Mouse (Mus musculus): ENCODE results near the gene Rabgef1.
A peak's percentile ranks its signal among the peaks of the same experiment; 100 is the strongest.

The Rabgef1 gene

GRCm38 (mm10) chr5:130171423-130171954 is at the start of gene Rabgef1:
TSS of gene Rabgef1 (plus strand) at chr5:130171798.
- H3K4me3 ChIP-seq (replicated peaks; ENCODE audit: low read length): peak within 1 kb of the TSS; percentile 96
- H3K36me3 ChIP-seq (ENCODE audit: insufficient read depth, low read length): no peaks in the 10 kb centered on the region
- H3K4me1 ChIP-seq (replicated peaks; ENCODE audit: low read depth, low read length): peaks cover 47% of the 10 kb centered on the region
- H3K9me3 ChIP-seq (ENCODE audit: low read length): peaks cover 5% of the 10 kb centered on the region
- no peaks in the 10 kb centered on the region for H3K27me3 ChIP-seq (ENCODE audit: insufficient read depth, low read length)
- no peak for TF ChIP-seq NANOG (IDR thresholded peaks at IDR 0.05; ENCODE audit: borderline replicate concordance, low read length)
- TF ChIP-seq CTCF (conservative IDR thresholded peaks at IDR 0.05; ENCODE audit: low read length): no peak
- TF ChIP-seq POU5F1 (IDR thresholded peaks at IDR 0.05; ENCODE audit: borderline replicate concordance, low read length): no peak

- Histone ChIP-seq H3K4me1 (replicated peaks; ENCODE audit: low read depth, low read length) (peaks cover 36% of the 10 kb centered on the region), H3K36me3 (ENCODE audit: insufficient read depth, low read length) (peaks cover 59% of the 10 kb centered on the region), H3K9me3 (ENCODE audit: low read length) (no peaks in the 10 kb centered on the region), H3K4me3 (replicated peaks; ENCODE audit: low read length) (no peak overlapping the region), H3K27me3 (ENCODE audit: insufficient read depth, low read length) (no peaks in the 10 kb centered on the region)
- no peak for TF ChIP-seq CTCF (conservative IDR thresholded peaks at IDR 0.05; ENCODE audit: low read length)
- no peak for TF ChIP-seq POU5F1 (IDR thresholded peaks at IDR 0.05; ENCODE audit: borderline replicate concordance, low read length)
- no peak for TF ChIP-seq NANOG (IDR thresholded peaks at IDR 0.05; ENCODE audit: borderline replicate concordance, low read length)
Observed at GRCm38 (mm10) chr5:130122355-130122754, 49.2 kb upstream of the Rabgef1 start.

- H3K4me3 ChIP-seq (replicated peaks; ENCODE audit: low read length): no peak overlapping the region
- H3K27me3 ChIP-seq (ENCODE audit: insufficient read depth, low read length): no peaks in the 10 kb centered on the region
- H3K9me3 ChIP-seq (ENCODE audit: low read length): no peaks in the 10 kb centered on the region
- H3K4me1 ChIP-seq (replicated peaks; ENCODE audit: low read depth, low read length): peaks cover 37% of the 10 kb centered on the region
- TF ChIP-seq CTCF (conservative IDR thresholded peaks at IDR 0.05; ENCODE audit: low read length) (no peak), NANOG (IDR thresholded peaks at IDR 0.05; ENCODE audit: borderline replicate concordance, low read length) (no peak), POU5F1 (IDR thresholded peaks at IDR 0.05; ENCODE audit: borderline replicate concordance, low read length) (no peak)
- peaks cover 57% of the 10 kb centered on the region for H3K36me3 ChIP-seq (ENCODE audit: insufficient read depth, low read length)
Observed at GRCm38 (mm10) chr5:130124271-130124670, 47.3 kb upstream of the Rabgef1 start.

- H3K4me1 ChIP-seq (replicated peaks; ENCODE audit: low read depth, low read length): peaks cover 19% of the 10 kb centered on the region
- no peaks in the 10 kb centered on the region for H3K9me3 ChIP-seq (ENCODE audit: low read length)
- H3K27me3 ChIP-seq (ENCODE audit: insufficient read depth, low read length): no peaks in the 10 kb centered on the region
- TF ChIP-seq POU5F1 (IDR thresholded peaks at IDR 0.05; ENCODE audit: borderline replicate concordance, low read length) (no peak), NANOG (IDR thresholded peaks at IDR 0.05; ENCODE audit: borderline replicate concordance, low read length) (no peak), CTCF (conservative IDR thresholded peaks at IDR 0.05; ENCODE audit: low read length) (no peak)
- H3K36me3 ChIP-seq (ENCODE audit: insufficient read depth, low read length): peaks cover 71% of the 10 kb centered on the region
- no peak overlapping the region for H3K4me3 ChIP-seq (replicated peaks; ENCODE audit: low read length)
Observed at GRCm38 (mm10) chr5:130128686-130129523, 42.7 kb upstream of the Rabgef1 start.

GRCm38 (mm10) chr5:130129524-130129793 is 42.1 kb upstream of the Rabgef1 start:
- Histone ChIP-seq H3K9me3 (ENCODE audit: low read length) (no peaks in the 10 kb centered on the region), H3K4me1 (replicated peaks; ENCODE audit: low read depth, low read length) (peaks cover 19% of the 10 kb centered on the region), H3K27me3 (ENCODE audit: insufficient read depth, low read length) (no peaks in the 10 kb centered on the region), H3K36me3 (ENCODE audit: insufficient read depth, low read length) (peaks cover 69% of the 10 kb centered on the region), H3K4me3 (replicated peaks; ENCODE audit: low read length) (no peak overlapping the region)
- TF ChIP-seq CTCF (conservative IDR thresholded peaks at IDR 0.05; ENCODE audit: low read length): no peak
- no peak for TF ChIP-seq NANOG (IDR thresholded peaks at IDR 0.05; ENCODE audit: borderline replicate concordance, low read length)
- no peak for TF ChIP-seq POU5F1 (IDR thresholded peaks at IDR 0.05; ENCODE audit: borderline replicate concordance, low read length)

GRCm38 (mm10) chr5:130136597-130136996 is 35.0 kb upstream of the Rabgef1 start:
- Histone ChIP-seq H3K9me3 (ENCODE audit: low read length) (no peaks in the 10 kb centered on the region), H3K27me3 (ENCODE audit: insufficient read depth, low read length) (peaks cover 5% of the 10 kb centered on the region; the same call in 1 of the 2 replicates), H3K36me3 (ENCODE audit: insufficient read depth, low read length) (peaks cover 45% of the 10 kb centered on the region), H3K4me3 (replicated peaks; ENCODE audit: low read length) (no peak overlapping the region), H3K4me1 (replicated peaks; ENCODE audit: low read depth, low read length) (peaks cover 11% of the 10 kb centered on the region)
- TF ChIP-seq CTCF (conservative IDR thresholded peaks at IDR 0.05; ENCODE audit: low read length) (no peak), POU5F1 (IDR thresholded peaks at IDR 0.05; ENCODE audit: borderline replicate concordance, low read length) (no peak), NANOG (IDR thresholded peaks at IDR 0.05; ENCODE audit: borderline replicate concordance, low read length) (no peak)

- Histone ChIP-seq H3K4me1 (replicated peaks; ENCODE audit: low read depth, low read length) (peaks cover 22% of the 10 kb centered on the region), H3K36me3 (ENCODE audit: insufficient read depth, low read length) (peaks cover 23% of the 10 kb centered on the region), H3K27me3 (ENCODE audit: insufficient read depth, low read length) (peaks cover 27% of the 10 kb centered on the region), H3K9me3 (ENCODE audit: low read length) (no peaks in the 10 kb centered on the region), H3K4me3 (replicated peaks; ENCODE audit: low read length) (no peak overlapping the region)
- TF ChIP-seq CTCF (conservative IDR thresholded peaks at IDR 0.05; ENCODE audit: low read length) (peak; percentile 95), POU5F1 (IDR thresholded peaks at IDR 0.05; ENCODE audit: borderline replicate concordance, low read length) (no peak)
Observed at GRCm38 (mm10) chr5:130139393-130139792, 32.2 kb upstream of the Rabgef1 start.

- Histone ChIP-seq H3K4me1 (replicated peaks; ENCODE audit: low read depth, low read length) (peaks cover 23% of the 10 kb centered on the region), H3K9me3 (ENCODE audit: low read length) (no peaks in the 10 kb centered on the region), H3K36me3 (ENCODE audit: insufficient read depth, low read length) (peaks cover 12% of the 10 kb centered on the region), H3K4me3 (replicated peaks; ENCODE audit: low read length) (no peak overlapping the region), H3K27me3 (ENCODE audit: insufficient read depth, low read length) (peaks cover 35% of the 10 kb centered on the region)
- no peak for TF ChIP-seq CTCF (conservative IDR thresholded peaks at IDR 0.05; ENCODE audit: low read length)
- TF ChIP-seq NANOG (IDR thresholded peaks at IDR 0.05; ENCODE audit: borderline replicate concordance, low read length): no peak
- no peak for TF ChIP-seq POU5F1 (IDR thresholded peaks at IDR 0.05; ENCODE audit: borderline replicate concordance, low read length)
Observed at GRCm38 (mm10) chr5:130141138-130141537, 30.5 kb upstream of the Rabgef1 start.
